Mouse (Mus musculus) lung, postnatal 0 days (tissue): ENCODE results near the gene Gatc. TPM values are rescaled to one million over a fixed set of nuclear protein-coding genes. Genes with fewer than 3 reads are reported as not detected.

Experiments
- ATAC-seq: fragments of 200-750 bp; cut with Nextera tagmentation; 2 replicates; pipeline ENCODE4 v1.8.0; 2017; ENCODE audit warnings: moderate library complexity
- DNase-seq: peaks from one replicate; pipeline ENCODE4 v3.0.0-alpha.2; 2016; ENCODE audit warnings: low spot score
- H3K27ac ChIP-seq: fragments of 300-500 bp; sonication (generic); 2 replicates; pipeline ENCODE4 v1.5.1; 2014; ENCODE audit warnings: antibody characterized with exemption, mild to moderate bottlenecking, low read length, mixed read lengths
- H3K27me3 ChIP-seq: fragments of 300-500 bp; sonication (generic); replicated peaks from 2 replicates; pipeline ENCODE4 v1.6.1; 2014; ENCODE audit warnings: low read length, mixed read lengths; ENCODE audit not compliant: insufficient read depth
- H3K36me3 ChIP-seq: fragments of 300-500 bp; sonication (generic); 2 replicates; pipeline ENCODE4 v1.6.1; 2014; ENCODE audit warnings: low read length, mixed read lengths; ENCODE audit not compliant: insufficient read depth
- H3K4me1 ChIP-seq: fragments of 300-500 bp; sonication (generic); 2 replicates; pipeline ENCODE4 v1.6.1; 2014; ENCODE audit warnings: antibody characterized with exemption, low read depth, low read length, mixed read lengths; ENCODE audit not compliant: insufficient read depth
- H3K4me2 ChIP-seq: fragments of 300-500 bp; sonication (generic); replicated peaks from 2 replicates; pipeline ENCODE4 v1.6.1; 2014; ENCODE audit warnings: low read depth, mild to moderate bottlenecking, low read length, moderate library complexity, mixed read lengths
- H3K4me3 ChIP-seq: fragments of 300-500 bp; sonication (generic); 2 replicates; pipeline ENCODE4 v1.5.1; 2014; ENCODE audit warnings: low read depth, low read length
- H3K9ac ChIP-seq: fragments of 300-500 bp; sonication (generic); replicated peaks from 2 replicates; pipeline ENCODE4 v1.6.1; 2014; ENCODE audit warnings: low read depth, mild to moderate bottlenecking
- H3K9me3 ChIP-seq: fragments of 300-500 bp; sonication (generic); 2 replicates; pipeline ENCODE4 v1.6.1; 2016; ENCODE audit warnings: low read length, mixed read lengths
- CTCF ChIP-seq: IDR thresholded peaks from 2 replicates; pipeline ENCODE4 v1.5.1; 2016; ENCODE audit warnings: antibody characterized with exemption, mild to moderate bottlenecking
- EP300 ChIP-seq: IDR thresholded peaks from 2 replicates; pipeline ENCODE4 v1.6.1; 2016; ENCODE audit warnings: antibody characterized with exemption, mild to moderate bottlenecking, control low read depth
- WGBS: fragments of 180-500 bp; shearing (Covaris S2); extraction: QIAGEN DNeasy Blood & Tissue Kit; methylation state at CpG from one replicate; pipeline ENCODE4 v1.1.7; 2014; 5-methylcytosine and 5-hydroxymethylcytosine counted together
- polyA plus RNA-seq: library from polyadenylated mRNA; unstranded; fragments of >200 nt; fragmentation: Nextera tagmentation; extraction: Ambion mirVana; gene quantifications from 2 replicates; pipeline ENCODE4 v1.2.1, GENCODE M21; 2015

Gene Gatc
- polyA plus RNA-seq, 1 experiment from 2014 or later = 10.1 TPM

GRCm38 (mm10) chr5:115340007-115340406, 971 bp downstream of the Gatc start:
- Histone ChIP-seq H3K9ac (no peak overlapping the region; the same call in 1 of the 2 replicates), H3K27ac (no peak overlapping the region), H3K27me3 (no peaks in the 10 kb centered on the region), H3K4me2 (peak overlapping the region; percentile 84; the same call in 1 of the 2 replicates), H3K4me3 (peak overlapping the region; percentile 87), H3K4me1 (no peaks in the 10 kb centered on the region), H3K36me3 (0 out of 2 replicates have a peak, but pooled peaks cover 9% of the 10 kb centered on the region), H3K9me3 (no peaks in the 10 kb centered on the region)
- DNase-seq = no peak
- 13% methylated on average over 7 of the region's 7 CpGs for WGBS
- no peak for TF ChIP-seq EP300
- TF ChIP-seq CTCF = no peak
- no peak for ATAC-seq

GRCm38 (mm10) chr5:115333626-115334025, 7.4 kb downstream of the Gatc start:
- ATAC-seq = no peak
- Histone ChIP-seq H3K36me3 (peaks cover 31% of the 10 kb centered on the region; the same call in 1 of the 2 replicates), H3K9ac (no peak overlapping the region)

GRCm38 (mm10) chr5:115330955-115331354, 10.0 kb downstream of the Gatc start:
- Histone ChIP-seq H3K36me3 (peaks cover 31% of the 10 kb centered on the region; the same call in 1 of the 2 replicates), H3K9me3 (no peaks in the 10 kb centered on the region), H3K4me1 (no peaks in the 10 kb centered on the region), H3K27ac (no peak overlapping the region), H3K4me2 (no peak overlapping the region), H3K9ac (no peak overlapping the region), H3K27me3 (no peaks in the 10 kb centered on the region), H3K4me3 (no peak overlapping the region)
- no peak for TF ChIP-seq EP300
- TF ChIP-seq CTCF = no peak
- no peak for ATAC-seq
- 73% methylated on average over 9 of the region's 9 CpGs for WGBS
- no peak for DNase-seq

More at GRCm38 (mm10) chr5:115333626-115334025, 7.4 kb downstream of the Gatc start:
- Histone ChIP-seq H3K27ac (no peak overlapping the region), H3K9me3 (no peaks in the 10 kb centered on the region), H3K27me3 (no peaks in the 10 kb centered on the region), H3K4me3 (no peak overlapping the region), H3K4me1 (no peaks in the 10 kb centered on the region), H3K4me2 (no peak overlapping the region)
- no peak for TF ChIP-seq EP300
- DNase-seq = no peak
- WGBS = 56% methylated on average over 3 of the region's 3 CpGs

DNA sequence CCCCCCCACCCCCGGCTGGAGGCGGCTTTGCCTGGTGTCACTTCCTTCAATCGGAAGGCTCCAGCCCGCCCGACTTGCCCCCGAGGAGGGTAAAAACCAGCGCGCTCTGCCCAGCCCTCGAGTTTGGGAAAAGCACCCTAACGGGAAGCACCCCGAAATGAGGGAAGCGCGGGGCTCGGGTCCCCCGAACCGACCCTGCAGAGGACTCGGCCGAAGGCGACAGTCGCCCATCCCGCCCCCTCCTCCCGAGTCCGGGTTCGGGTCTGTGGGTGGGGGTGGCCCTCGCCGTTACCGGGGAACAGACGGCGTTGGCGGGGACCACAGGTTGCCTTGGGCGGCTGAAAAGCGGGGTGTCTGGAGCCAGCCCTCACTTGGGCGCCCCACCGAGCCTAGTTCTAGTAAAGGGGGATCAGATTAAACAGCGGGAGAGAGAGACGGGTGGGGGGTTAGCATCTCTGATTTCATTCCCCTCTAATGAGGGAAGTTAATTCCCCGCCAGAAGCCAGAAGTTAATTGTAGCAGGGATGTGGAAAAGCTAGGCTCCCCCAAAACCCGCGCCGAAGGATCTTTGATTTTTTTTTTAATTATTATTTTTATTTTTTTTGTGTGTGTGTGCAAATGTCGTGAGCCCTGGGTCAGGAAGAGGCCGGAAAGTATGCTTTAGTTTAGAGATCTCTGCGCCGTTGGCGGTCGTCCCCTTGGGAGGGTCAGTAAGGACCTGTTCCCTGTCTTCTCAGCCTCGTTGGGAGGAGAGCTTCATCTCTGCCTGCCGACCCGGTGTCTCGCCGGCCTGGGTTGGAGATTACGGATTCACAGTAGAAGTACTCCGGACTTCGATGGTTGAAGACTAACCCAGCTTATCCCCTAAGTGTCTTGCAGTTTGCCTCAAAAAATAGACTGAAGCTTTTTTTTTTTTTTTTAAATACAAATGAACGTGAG, 13.1 kb downstream of the Gatc start:
- ATAC-seq = peak; percentile 43
- Histone ChIP-seq H3K4me2 (peak overlapping the region; percentile 97), H3K9me3 (no peaks in the 10 kb centered on the region), H3K27ac (peak overlapping the region; percentile 87), H3K4me3 (peak overlapping the region; percentile 84), H3K9ac (peak overlapping the region; percentile 81), H3K4me1 (no peaks in the 10 kb centered on the region), H3K27me3 (no peaks in the 10 kb centered on the region), H3K36me3 (peaks cover 13% of the 10 kb centered on the region; the same call in 1 of the 2 replicates)
- TF ChIP-seq EP300 (no peak), CTCF (no peak)
- under 1% methylated on average over 47 of the region's 55 CpGs for WGBS
- DNase-seq = no peak

DNA sequence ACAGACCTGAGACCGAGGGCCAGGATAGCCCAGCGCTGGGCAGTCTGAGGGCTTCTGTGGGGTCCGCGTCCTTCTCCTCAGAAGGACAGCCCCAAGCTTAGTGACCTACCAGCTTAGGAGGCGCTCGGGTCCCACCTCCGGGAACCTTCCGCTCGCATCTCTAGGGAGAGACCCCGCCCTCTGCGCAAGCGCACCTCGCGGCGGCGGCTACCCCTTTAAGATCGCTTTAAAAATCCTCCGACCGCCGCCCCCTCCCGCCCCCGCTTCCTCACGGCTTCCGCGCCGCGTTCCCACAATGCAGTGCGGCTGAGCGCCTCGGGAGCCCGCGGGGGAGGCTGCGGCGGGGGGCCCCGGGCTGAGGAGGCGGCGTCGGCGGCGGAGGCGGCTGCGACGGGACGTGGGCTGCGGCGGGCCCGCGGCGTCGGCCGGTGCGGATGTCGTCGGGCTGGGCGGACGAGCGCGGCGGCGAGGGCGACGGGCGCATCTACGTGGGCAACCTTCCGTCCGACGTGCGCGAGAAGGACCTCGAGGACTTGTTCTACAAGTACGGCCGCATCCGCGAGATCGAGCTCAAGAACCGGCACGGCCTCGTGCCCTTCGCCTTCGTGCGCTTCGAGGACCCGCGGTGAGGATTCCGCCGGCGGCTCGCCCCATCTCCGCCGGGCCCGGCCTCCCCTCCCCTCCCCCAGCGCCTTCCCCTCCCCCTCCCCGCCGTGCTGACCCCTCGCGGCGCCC, 13.9 kb downstream of the Gatc start, which contains the start of gene Srsf9:
Gene Srsf9 (plus strand): TSS at position 303 of the 735 bp plus-strand sequence.
- H3K4me2 ChIP-seq = peak within 1 kb of the TSS; percentile 97
- H3K4me1 ChIP-seq = no peaks in the 10 kb centered on the region
- 2% methylated on average over 53 of the region's 97 CpGs for WGBS
- peak; percentile 95 for ATAC-seq
- peak; percentile 94 for DNase-seq
- no peaks in the 10 kb centered on the region for H3K9me3 ChIP-seq
- peak within 1 kb of the TSS; percentile 87 for H3K27ac ChIP-seq
- TF ChIP-seq EP300 (no peak), CTCF (no peak)
- H3K9ac ChIP-seq = peak within 1 kb of the TSS; percentile 81
- H3K4me3 ChIP-seq = peak within 1 kb of the TSS; percentile 84
- no peaks in the 10 kb centered on the region for H3K27me3 ChIP-seq
- peaks cover 6% of the 10 kb centered on the region; the same call in 1 of the 2 replicates for H3K36me3 ChIP-seq
